Mouse (Mus musculus) heart, embryonic 15.5 days (tissue): ENCODE results near the gene Fnbp1. TPM values are rescaled to one million over a fixed set of nuclear protein-coding genes. Genes with fewer than 3 reads are reported as not detected.

ENCODE experiments used
- ATAC-seq: fragments of 200-750 bp; cut with Nextera tagmentation; replicated peaks from 2 replicates; pipeline ENCODE4 v1.8.0; 2017; ENCODE audit warnings: low read depth, moderate TSS enrichment; ENCODE audit not compliant: insufficient number of reproducible peaks, insufficient read depth, low FRiP score
- H3K27ac ChIP-seq: fragments of 300-500 bp; sonication (generic); 2 replicates; pipeline ENCODE4 v1.5.1; 2015; ENCODE audit warnings: mild to moderate bottlenecking, inconsistent platforms
- H3K27me3 ChIP-seq: fragments of 300-500 bp; sonication (generic); 2 replicates; pipeline ENCODE4 v1.6.1; 2015; ENCODE audit warnings: inconsistent platforms
- H3K36me3 ChIP-seq: fragments of 300-500 bp; sonication (generic); 2 replicates; pipeline ENCODE4 v1.6.1; 2015; ENCODE audit warnings: mild to moderate bottlenecking, inconsistent platforms
- H3K4me1 ChIP-seq: fragments of 300-500 bp; sonication (generic); replicated peaks from 2 replicates; pipeline ENCODE4 v1.6.1; 2015; ENCODE audit warnings: inconsistent platforms
- H3K4me2 ChIP-seq: fragments of 300-500 bp; sonication (generic); 2 replicates; pipeline ENCODE4 v1.6.1; 2015; ENCODE audit warnings: inconsistent platforms, mild to moderate bottlenecking, moderate library complexity
- H3K4me3 ChIP-seq: fragments of 300-500 bp; sonication (generic); 2 replicates; pipeline ENCODE4 v1.5.1; 2015; ENCODE audit warnings: mild to moderate bottlenecking, inconsistent platforms
- H3K9ac ChIP-seq: fragments of 300-500 bp; sonication (generic); 2 replicates; pipeline ENCODE4 v1.6.1; 2015; ENCODE audit warnings: mild to moderate bottlenecking, inconsistent platforms
- H3K9me3 ChIP-seq: fragments of 300-500 bp; sonication (generic); replicated peaks from 2 replicates; pipeline ENCODE4 v1.6.1; 2016; ENCODE audit warnings: inconsistent platforms
- WGBS: fragments of 180-500 bp; shearing (Covaris S2); methylation state at CpG from one replicate; pipeline ENCODE4 v1.1.7; 2015; ENCODE audit warnings: mixed read lengths; 5-methylcytosine and 5-hydroxymethylcytosine counted together
- polyA plus RNA-seq: library from polyadenylated mRNA; unstranded; fragments of >200 nt; fragmentation: Nextera tagmentation; extraction: Ambion mirVana; gene quantifications from 2 replicates; pipeline ENCODE4 v1.2.1, GENCODE M21; 2015

Fnbp1 gene
- polyA plus RNA-seq, 1 experiment from 2014 or later: 16.0 TPM

DNA sequence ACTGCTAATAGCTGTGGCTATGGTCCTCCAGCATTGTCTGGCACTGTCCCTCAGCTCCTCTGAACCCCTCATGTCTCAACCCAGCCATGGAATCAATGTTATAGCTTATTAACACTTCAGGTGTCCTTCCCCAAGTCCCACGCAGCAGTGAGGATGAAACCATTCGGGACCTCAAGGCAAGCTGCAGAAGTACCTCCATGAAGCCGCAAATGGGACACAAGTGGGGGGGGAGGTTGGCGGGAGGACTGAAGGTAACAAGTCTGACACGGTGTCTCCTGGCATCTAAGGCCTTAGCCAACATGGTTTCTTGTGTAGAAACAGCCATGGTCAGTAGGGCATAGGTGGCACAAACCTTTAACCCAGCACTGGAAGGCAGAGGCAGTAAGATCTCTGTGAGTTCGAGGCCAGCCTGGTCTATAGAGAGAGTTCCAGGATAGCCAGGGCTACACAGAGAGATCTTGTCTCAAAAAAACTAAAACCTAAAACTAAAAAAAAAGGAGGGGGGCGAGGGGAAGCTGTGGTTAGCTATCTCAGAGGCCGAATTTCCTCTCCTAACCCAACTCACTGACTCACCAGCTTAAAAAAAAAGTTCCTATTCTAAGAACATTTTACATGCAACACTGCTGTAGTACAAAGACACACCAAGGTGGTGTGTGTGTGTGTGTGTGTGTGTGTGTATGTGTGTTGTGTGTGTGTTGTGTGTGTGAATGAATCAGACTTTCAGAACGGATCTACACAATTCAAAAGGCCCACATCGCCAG, 79.8 kb downstream of the Fnbp1 start:
- 79% methylated on average over 10 of the region's 10 CpGs for WGBS
- no peak overlapping the region for H3K27ac ChIP-seq
- no peak for ATAC-seq
- no peak overlapping the region for H3K4me2 ChIP-seq
- no peaks in the 10 kb centered on the region for H3K9me3 ChIP-seq
- no peak overlapping the region for H3K4me3 ChIP-seq
- peaks cover 6% of the 10 kb centered on the region for H3K4me1 ChIP-seq
- no peak overlapping the region for H3K9ac ChIP-seq
- H3K36me3 ChIP-seq: peaks cover 27% of the 10 kb centered on the region
- no peaks in the 10 kb centered on the region for H3K27me3 ChIP-seq

- H3K27ac ChIP-seq: no peak overlapping the region
- H3K27me3 ChIP-seq: no peaks in the 10 kb centered on the region
- H3K9ac ChIP-seq: no peak overlapping the region
- no peak overlapping the region for H3K4me3 ChIP-seq
- peaks cover 37% of the 10 kb centered on the region for H3K36me3 ChIP-seq
- no peak overlapping the region for H3K4me2 ChIP-seq
- H3K4me1 ChIP-seq: 0 out of 2 replicates have a peak, but pooled peaks cover 2% of the 10 kb centered on the region
- H3K9me3 ChIP-seq: no peaks in the 10 kb centered on the region
- WGBS: 76% methylated on average over 28 of the region's 28 CpGs
- ATAC-seq: no peak
Measured at GRCm38 (mm10) chr2:31060787-31061730, 80.7 kb downstream of the Fnbp1 start.

DNA sequence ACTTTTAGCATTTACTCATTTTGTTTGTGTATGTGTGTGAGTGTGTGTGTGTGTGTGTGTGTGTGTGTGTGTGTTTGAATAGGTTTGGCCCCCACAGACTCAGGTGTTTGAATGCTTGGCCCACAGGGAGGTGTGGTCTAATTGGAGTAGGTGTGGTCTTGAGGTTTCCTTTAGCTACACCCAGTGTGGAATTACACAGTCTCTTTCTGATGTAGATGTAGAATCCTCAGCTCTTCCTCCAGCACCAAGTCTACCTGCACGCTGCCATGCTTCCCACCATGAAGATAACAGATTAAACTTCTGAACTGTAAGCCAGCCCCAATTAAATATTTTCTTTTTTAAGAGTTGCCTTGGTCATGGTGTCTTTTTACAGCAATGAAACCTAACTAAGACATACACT, 81.5 kb downstream of the Fnbp1 start:
- Histone ChIP-seq H3K36me3 (peaks cover 45% of the 10 kb centered on the region), H3K9ac (no peak overlapping the region), H3K27ac (no peak overlapping the region), H3K4me3 (no peak overlapping the region), H3K27me3 (no peaks in the 10 kb centered on the region), H3K4me2 (no peak overlapping the region), H3K4me1 (no peaks in the 10 kb centered on the region), H3K9me3 (no peaks in the 10 kb centered on the region)
- WGBS: 87% methylated on average over 1 of the region's 1 CpGs
- no peak for ATAC-seq

DNA sequence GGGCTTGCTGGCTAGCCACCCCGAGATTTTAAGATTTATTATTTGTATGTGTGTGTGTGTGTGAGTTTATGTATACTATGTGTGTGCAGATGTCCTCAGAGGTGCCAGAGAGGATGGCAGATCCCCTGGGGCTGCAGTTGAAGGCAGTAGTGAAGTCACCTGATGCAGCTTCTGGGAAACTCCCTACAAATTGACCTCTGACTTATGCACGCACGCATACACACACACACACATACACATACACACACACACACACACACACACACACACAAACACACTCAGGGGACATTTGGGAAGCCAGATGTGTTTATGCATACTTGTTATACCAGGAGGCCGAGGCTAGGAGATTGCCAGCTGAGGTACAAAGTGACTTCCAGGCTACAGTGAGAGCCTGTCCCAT, 83.4 kb downstream of the Fnbp1 start:
- Histone ChIP-seq H3K27ac (no peak overlapping the region), H3K9me3 (no peaks in the 10 kb centered on the region), H3K36me3 (peaks cover 54% of the 10 kb centered on the region), H3K4me3 (no peak overlapping the region), H3K27me3 (no peaks in the 10 kb centered on the region), H3K4me1 (no peaks in the 10 kb centered on the region), H3K4me2 (no peak overlapping the region), H3K9ac (no peak overlapping the region)
- 93% methylated on average over 4 of the region's 4 CpGs for WGBS
- no peak for ATAC-seq

DNA sequence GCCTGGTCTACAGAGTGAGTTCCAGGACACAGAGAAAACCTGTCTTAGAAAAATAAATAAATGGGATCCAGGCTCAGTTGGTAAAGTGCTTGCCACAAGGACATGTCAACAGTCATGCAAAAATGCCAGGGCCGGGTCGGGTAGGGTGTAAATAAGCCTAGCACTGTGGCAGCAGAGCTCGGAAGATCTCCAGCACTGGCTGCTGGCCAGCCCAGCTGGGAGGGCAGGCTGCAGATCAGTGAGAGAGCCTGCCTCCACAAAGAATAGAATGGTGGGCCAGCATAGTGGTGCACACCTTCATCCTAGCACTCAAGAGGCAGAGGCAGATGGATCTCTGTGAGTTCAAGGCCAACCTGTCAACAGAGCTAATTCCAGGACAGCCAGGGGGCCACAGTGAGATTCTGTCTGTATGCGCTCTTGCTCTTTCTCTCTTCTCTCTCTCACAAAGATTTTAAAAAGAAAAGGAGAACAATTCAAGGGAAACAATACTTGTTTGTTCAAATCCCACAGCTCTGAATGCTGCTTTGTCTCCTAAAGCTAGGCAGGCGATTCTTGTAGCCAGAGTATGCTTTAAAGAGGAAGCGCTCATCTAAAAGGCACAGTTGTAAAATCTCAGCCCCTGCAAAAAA, 84.1 kb downstream of the Fnbp1 start:
- H3K27me3 ChIP-seq: no peaks in the 10 kb centered on the region
- H3K9me3 ChIP-seq: no peaks in the 10 kb centered on the region
- H3K36me3 ChIP-seq: peaks cover 54% of the 10 kb centered on the region
- H3K4me1 ChIP-seq: no peaks in the 10 kb centered on the region
- H3K4me3 ChIP-seq: no peak overlapping the region
- no peak overlapping the region for H3K27ac ChIP-seq
- H3K9ac ChIP-seq: no peak overlapping the region
- no peak overlapping the region for H3K4me2 ChIP-seq
- ATAC-seq: no peak
- 69% methylated on average over 6 of the region's 6 CpGs for WGBS

GRCm38 (mm10) chr2:31056070-31056469, 85.7 kb downstream of the Fnbp1 start:
- 95% methylated on average over 3 of the region's 3 CpGs for WGBS
- ATAC-seq: no peak

DNA sequence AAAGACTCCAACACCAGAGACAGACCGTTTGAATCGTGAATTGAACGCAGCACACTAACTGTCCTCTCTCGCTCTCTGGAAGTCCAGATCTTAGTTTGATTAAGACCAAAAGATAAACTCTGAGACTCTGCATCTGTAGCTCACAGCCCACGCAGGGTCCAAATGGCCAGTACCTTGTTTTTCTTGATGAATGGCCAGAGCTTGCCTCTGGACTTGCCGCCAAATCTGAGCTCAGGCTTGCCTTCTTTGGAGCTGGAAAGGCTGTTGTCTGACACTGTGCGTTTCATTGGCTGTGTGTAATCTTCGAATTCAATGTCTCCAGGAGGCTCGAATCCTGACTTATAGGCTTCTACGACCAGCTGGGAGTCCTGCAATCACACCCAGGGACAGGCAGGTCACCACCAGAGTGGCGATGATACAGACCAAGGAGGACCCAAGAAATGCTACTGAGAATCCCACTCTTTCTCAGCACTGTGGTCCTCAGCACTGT, 87.9 kb downstream of the Fnbp1 start:
- Histone ChIP-seq H3K4me1 (no peaks in the 10 kb centered on the region), H3K27ac (no peak overlapping the region), H3K27me3 (no peaks in the 10 kb centered on the region), H3K9me3 (no peaks in the 10 kb centered on the region), H3K4me3 (no peak overlapping the region), H3K9ac (no peak overlapping the region), H3K36me3 (peaks cover 68% of the 10 kb centered on the region), H3K4me2 (no peak overlapping the region)
- 83% methylated on average over 11 of the region's 11 CpGs for WGBS
- ATAC-seq: no peak

More at GRCm38 (mm10) chr2:31056070-31056469, 85.7 kb downstream of the Fnbp1 start:
- Histone ChIP-seq H3K4me1 (no peaks in the 10 kb centered on the region), H3K4me2 (no peak overlapping the region), H3K36me3 (peaks cover 68% of the 10 kb centered on the region), H3K27ac (no peak overlapping the region), H3K9me3 (no peaks in the 10 kb centered on the region), H3K27me3 (no peaks in the 10 kb centered on the region), H3K9ac (no peak overlapping the region), H3K4me3 (no peak overlapping the region)

- no peaks in the 10 kb centered on the region for H3K4me1 ChIP-seq
Measured at GRCm38 (mm10) chr2:31053426-31053825, 88.4 kb downstream of the Fnbp1 start.

DNA sequence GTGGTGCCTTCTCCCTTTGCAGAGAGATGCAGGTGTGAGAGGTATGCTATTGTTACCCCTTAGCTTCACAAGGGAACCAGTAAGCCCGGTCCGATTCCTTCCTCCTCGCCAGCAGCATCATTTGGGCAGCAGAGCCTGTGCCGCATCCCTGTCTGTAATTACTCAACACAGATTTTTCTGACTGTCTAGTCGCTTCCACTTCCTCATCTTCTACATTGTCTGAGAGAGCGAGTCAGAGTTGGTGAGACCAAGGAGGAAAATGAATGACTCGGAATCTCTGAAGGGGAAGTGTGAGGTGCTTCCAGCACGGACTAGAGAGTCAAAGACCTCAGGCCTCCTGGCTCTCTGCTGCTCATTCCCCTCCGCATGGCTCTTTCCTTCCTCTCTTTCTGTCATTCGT, 89.4 kb downstream of the Fnbp1 start:
- ATAC-seq: no peak
- Histone ChIP-seq H3K27me3 (no peaks in the 10 kb centered on the region), H3K27ac (no peak overlapping the region), H3K36me3 (peaks cover 54% of the 10 kb centered on the region), H3K9me3 (no peaks in the 10 kb centered on the region), H3K9ac (no peak overlapping the region), H3K4me1 (no peaks in the 10 kb centered on the region), H3K4me3 (no peak overlapping the region), H3K4me2 (no peak overlapping the region)
- 86% methylated on average over 10 of the region's 10 CpGs for WGBS

More at GRCm38 (mm10) chr2:31053426-31053825, 88.4 kb downstream of the Fnbp1 start:
- 90% methylated on average over 13 of the region's 13 CpGs for WGBS
- no peak overlapping the region for H3K4me2 ChIP-seq
- H3K9ac ChIP-seq: no peak overlapping the region
- H3K27me3 ChIP-seq: no peaks in the 10 kb centered on the region
- no peak overlapping the region for H3K27ac ChIP-seq
- H3K9me3 ChIP-seq: no peaks in the 10 kb centered on the region
- no peak overlapping the region for H3K4me3 ChIP-seq
- peaks cover 64% of the 10 kb centered on the region for H3K36me3 ChIP-seq
- ATAC-seq: no peak

DNA sequence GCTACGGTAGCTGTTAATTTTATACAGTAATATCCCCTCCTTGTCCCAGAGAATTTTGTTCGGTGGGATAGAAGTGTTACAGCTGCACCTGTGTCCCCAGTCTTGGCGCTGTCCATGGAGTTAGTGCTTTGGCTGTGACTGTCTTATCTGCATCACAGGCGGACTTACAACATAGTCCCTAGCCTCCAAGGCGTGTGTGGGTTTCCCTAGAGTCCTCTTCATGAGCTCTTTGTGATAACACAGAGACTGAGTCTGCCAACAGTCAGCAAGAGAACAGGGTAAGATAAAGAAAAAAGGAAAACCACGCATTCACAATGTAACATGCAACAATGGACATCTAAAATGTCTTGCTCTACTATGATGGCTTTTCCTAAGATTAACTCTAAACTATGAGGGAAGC, 93.8 kb downstream of the Fnbp1 start:
- peaks cover 22% of the 10 kb centered on the region for H3K36me3 ChIP-seq
- no peaks in the 10 kb centered on the region for H3K4me1 ChIP-seq
- ATAC-seq: no peak
- no peak overlapping the region for H3K4me3 ChIP-seq
- H3K27ac ChIP-seq: no peak overlapping the region
- H3K27me3 ChIP-seq: no peaks in the 10 kb centered on the region
- WGBS: 67% methylated on average over 6 of the region's 6 CpGs
- no peaks in the 10 kb centered on the region for H3K9me3 ChIP-seq
- no peak overlapping the region for H3K9ac ChIP-seq
- H3K4me2 ChIP-seq: no peak overlapping the region

GRCm38 (mm10) chr2:31043856-31044255, 98.0 kb downstream of the Fnbp1 start:
- no peak overlapping the region for H3K4me2 ChIP-seq
- no peak for ATAC-seq
- H3K4me3 ChIP-seq: no peak overlapping the region
- peaks cover 26% of the 10 kb centered on the region for H3K36me3 ChIP-seq
- no peak overlapping the region for H3K9ac ChIP-seq
- no peaks in the 10 kb centered on the region for H3K27me3 ChIP-seq
- 96% methylated on average over 1 of the region's 1 CpGs for WGBS
- no peak overlapping the region for H3K27ac ChIP-seq
- no peaks in the 10 kb centered on the region for H3K9me3 ChIP-seq
- no peaks in the 10 kb centered on the region for H3K4me1 ChIP-seq
